Mouse (Mus musculus): Measurements from ENCODE around the gene Ube2j1. TPM values are rescaled to one million over a fixed set of nuclear protein-coding genes. Genes with fewer than 3 reads are reported as not detected.

The Ube2j1 gene
- total RNA-seq, 2 experiments from 2014 or later = 60.1 to 66.0 TPM

- no peak for DNase-seq
Measured at GRCm38 (mm10) chr4:33071337-33071736, 40.1 kb downstream of the Ube2j1 start.

- no peak for DNase-seq
Measured at GRCm38 (mm10) chr4:33072526-33073161, 41.4 kb downstream of the Ube2j1 start.

- DNase-seq = no peak
Measured at GRCm38 (mm10) chr4:33074406-33074805, 43.2 kb downstream of the Ube2j1 start.

GRCm38 (mm10) chr4:33074851-33075250 is 43.6 kb downstream of the Ube2j1 start:
- no peak for DNase-seq

- DNase-seq = no peak
Measured at GRCm38 (mm10) chr4:33075776-33076524, 44.7 kb downstream of the Ube2j1 start.

- DNase-seq = no peak
Measured at GRCm38 (mm10) chr4:33077161-33077560, 45.9 kb downstream of the Ube2j1 start.

GRCm38 (mm10) chr4:33077724-33078123 is 46.5 kb downstream of the Ube2j1 start:
- no peak for DNase-seq

- DNase-seq = no peak
Measured at GRCm38 (mm10) chr4:33078492-33078891, 47.3 kb downstream of the Ube2j1 start.

GRCm38 (mm10) chr4:33099118-33099694 is 68.0 kb downstream of the Ube2j1 start:
- no peak for DNase-seq

Other genes with a start within 250 kb of the Ube2j1 start
- 10 to 100 TPM; 29.9 to 38.4 TPM for gene Lyrm2, start 231.2 kb upstream of the Ube2j1 start, total RNA-seq (2021)
- 1 to 10 TPM; 2.9 to 3.5 TPM for gene Ankrd6, start 80.6 kb upstream of the Ube2j1 start, total RNA-seq (2021)
- gene Rragd, start 48.4 kb upstream of the Ube2j1 start, total RNA-seq (2021) = 10 to 100 TPM; 85.6 to 93.7 TPM
- gene Gabrr2, start 31.6 kb downstream of the Ube2j1 start, total RNA-seq (2021) = 1 to 10 TPM; 2.2 to 8.1 TPM
- under 1 TPM in 1 of 2 experiments, not detected in 1; 0.14 TPM for gene Gabrr1, start 101.1 kb downstream of the Ube2j1 start, total RNA-seq (2021)
- gene Pm20d2, start 158.3 kb downstream of the Ube2j1 start, total RNA-seq (2021) = 10 to 100 TPM; 39.9 to 45.1 TPM
- under 1 TPM in 1 of 2 experiments, not detected in 1; 0.20 TPM for gene Srsf12, start 177.6 kb downstream of the Ube2j1 start, total RNA-seq (2021)